ENCODE assay signal across 11 mouse cellular contexts in genomic region chr8:122630696-122631095, GRCm38 (mm10). TPM values are rescaled to one million over a fixed set of nuclear protein-coding genes. Genes with fewer than 3 reads are reported as not detected.
DNase-seq lines count a peak whose midpoint lies in the region; ATAC-seq and TF ChIP-seq lines count a peak whose summit lies in the region.
"Had no signal": no experiment of that assay in that cellular context is flagged by ENCODE, and none has a peak within 500 bp of the region (broad histone marks: within the 10 kb centered on the region; RNA-seq: fewer than 3 reads in every experiment).

No protein-coding gene starts in this region.

- H3K9ac ChIP-seq in heart, postnatal 0 days (replicated peaks; ENCODE audit: low read depth, low read length) = no peak overlapping the region
- H3K9ac ChIP-seq in ES-Bruce4 (ENCODE audit: low read depth, poor library complexity, severe bottlenecking) = peak overlapping the region; percentile 36
- peak overlapping the region; percentile 43; the same call in 1 of the 2 replicates for H3K9ac ChIP-seq in embryonic facial prominence, embryonic 14.5 days (ENCODE audit: low read depth, low read length)
- H3K9ac ChIP-seq in kidney, embryonic 16.5 days (replicated peaks; ENCODE audit: low read length) = no peak overlapping the region; the same call in 1 of the 2 replicates
- no peak overlapping the region for H3K9ac ChIP-seq in liver, embryonic 11.5 days (ENCODE audit: low read depth, low read length)

- 46% methylated on average over 22 of the region's 22 CpGs for WGBS in heart, postnatal 0 days
- 65% methylated on average over 7 of the region's 22 CpGs for WGBS in embryonic facial prominence, embryonic 14.5 days
- WGBS in kidney, embryonic 16.5 days = 49% methylated on average over 22 of the region's 22 CpGs
- WGBS in liver, embryonic 11.5 days = 69% methylated on average over 22 of the region's 22 CpGs

- no peak for TF ChIP-seq CTCF in heart, postnatal 0 days (IDR thresholded peaks at IDR 0.05; ENCODE audit: low read depth)
- TF ChIP-seq CTCF in ES-Bruce4 (IDR thresholded peaks at IDR 0.05; ENCODE audit: low read depth, low read length) = no peak

- H3K4me1 ChIP-seq in heart, postnatal 0 days (ENCODE audit: control insufficient read depth, insufficient read depth) = no peaks in the 10 kb centered on the region
- no peaks in the 10 kb centered on the region for H3K4me1 ChIP-seq in ES-Bruce4 (ENCODE audit: control insufficient read depth, insufficient read depth, low read length)
- H3K4me1 ChIP-seq in embryonic facial prominence, embryonic 14.5 days (ENCODE audit: control insufficient read depth, insufficient read depth, low read length) = no peaks in the 10 kb centered on the region
- H3K4me1 ChIP-seq in kidney, embryonic 16.5 days (ENCODE audit: insufficient read depth, low read length) = peaks cover 11% of the 10 kb centered on the region
- H3K4me1 ChIP-seq in liver, embryonic 11.5 days (replicated peaks; ENCODE audit: control insufficient read depth, insufficient read depth, low read length) = peaks cover 5% of the 10 kb centered on the region

- ATAC-seq in heart, postnatal 0 days (ENCODE audit: insufficient read depth, low read depth) = no peak; the same call in 1 of the 2 replicates
- ATAC-seq in embryonic facial prominence, embryonic 14.5 days (ENCODE audit: low read depth) = no peak
- ATAC-seq in kidney, embryonic 16.5 days (ENCODE audit: low FRiP score, low TSS enrichment) = peak; percentile 43; the same call in 1 of the 2 replicates
- no peak for ATAC-seq in megakaryocyte, adult 5-6 weeks (ENCODE audit: poor library complexity, severe bottlenecking)
- no peak for ATAC-seq in liver, embryonic 11.5 days (replicated peaks; ENCODE audit: low FRiP score)

- H3K4me3 ChIP-seq in heart, postnatal 0 days (ENCODE audit: low read depth, low read length) = peak overlapping the region; percentile 9; the same call in 1 of the 2 replicates
- H3K4me3 ChIP-seq in ES-Bruce4 (ENCODE audit: low read depth, low read length) = peak overlapping the region; percentile 54
- peak overlapping the region; percentile 8; the same call in 1 of the 2 replicates for H3K4me3 ChIP-seq in embryonic facial prominence, embryonic 14.5 days (ENCODE audit: low read depth, low read length)
- H3K4me3 ChIP-seq in kidney, embryonic 16.5 days (ENCODE audit: low read length) = no peak overlapping the region; the same call in 1 of the 2 replicates
- no peak overlapping the region for H3K4me3 ChIP-seq in liver, embryonic 11.5 days (ENCODE audit: low read depth, low read length)

- no peaks in the 10 kb centered on the region for H3K9me3 ChIP-seq in heart, postnatal 0 days (replicated peaks; ENCODE audit: control insufficient read depth, low read length)
- no peaks in the 10 kb centered on the region for H3K9me3 ChIP-seq in ES-Bruce4 (replicated peaks; ENCODE audit: control insufficient read depth, insufficient read depth, low read length, poor library complexity, severe bottlenecking)
- no peaks in the 10 kb centered on the region for H3K9me3 ChIP-seq in embryonic facial prominence, embryonic 14.5 days (ENCODE audit: control insufficient read depth, low read length)
- H3K9me3 ChIP-seq in kidney, embryonic 16.5 days (ENCODE audit: low read length) = no peaks in the 10 kb centered on the region
- no peaks in the 10 kb centered on the region for H3K9me3 ChIP-seq in liver, embryonic 11.5 days (ENCODE audit: control insufficient read depth, low read length)

- no peak for DNase-seq in heart, postnatal 0 days (ENCODE audit: low spot score)
- no peak for DNase-seq in heart, adult 9 months (ENCODE audit: low spot score in 2 of 2)
- no peak for DNase-seq in embryonic facial prominence, embryonic 14.5 days (ENCODE audit: low spot score)
- DNase-seq in c-Kit-positive CD71-positive TER-119-positive erythroid progenitor cells, embryonic 14.5 days (ENCODE audit: low spot score) = no peak
- no peak for DNase-seq in liver, embryonic 11.5 days (ENCODE audit: low spot score)
- DNase-seq: adrenal gland, adult 8-10 months; layer of hippocampus, postnatal 36 days; right cerebral cortex, postnatal 14 days had no signal

- no peak for TF ChIP-seq POLR2A in ES-Bruce4 (IDR thresholded peaks at IDR 0.05; ENCODE audit: insufficient read depth, low read length)

- H3K27me3 ChIP-seq in heart, postnatal 0 days (ENCODE audit: control insufficient read depth, insufficient read depth, low read length) = 0 out of 2 replicates have a peak, but pooled peaks cover 4% of the 10 kb centered on the region
- no peaks in the 10 kb centered on the region for H3K27me3 ChIP-seq in ES-Bruce4 (ENCODE audit: control insufficient read depth, insufficient read depth, low read length, poor library complexity, severe bottlenecking)
- H3K27me3 ChIP-seq in embryonic facial prominence, embryonic 14.5 days (replicated peaks; ENCODE audit: control insufficient read depth, insufficient read depth, low read length) = no peaks in the 10 kb centered on the region
- H3K27me3 ChIP-seq in kidney, embryonic 16.5 days (ENCODE audit: insufficient read depth, low read length) = no peaks in the 10 kb centered on the region
- H3K27me3 ChIP-seq in liver, embryonic 11.5 days (replicated peaks; ENCODE audit: control insufficient read depth, insufficient read depth, low read length) = no peaks in the 10 kb centered on the region

- peak overlapping the region; percentile 42 for H3K4me2 ChIP-seq in heart, postnatal 0 days (ENCODE audit: low read depth, low read length)
- H3K4me2 ChIP-seq in embryonic facial prominence, embryonic 14.5 days (ENCODE audit: low read depth, low read length) = peak overlapping the region; percentile 36
- H3K4me2 ChIP-seq in kidney, embryonic 16.5 days (replicated peaks; ENCODE audit: low read depth, low read length) = peak overlapping the region; percentile 31
- H3K4me2 ChIP-seq in liver, embryonic 11.5 days = no peak overlapping the region

- TF ChIP-seq EP300 in heart, postnatal 0 days (IDR thresholded peaks at IDR 0.05; ENCODE audit: low read depth) = no peak
- no peak for TF ChIP-seq EP300 in ES-Bruce4 (IDR thresholded peaks at IDR 0.05; ENCODE audit: insufficient read depth, low read depth, low read length)

- peaks cover 31% of the 10 kb centered on the region for H3K36me3 ChIP-seq in heart, postnatal 0 days (replicated peaks; ENCODE audit: control insufficient read depth, insufficient read depth, low read length)
- H3K36me3 ChIP-seq in ES-Bruce4 (ENCODE audit: control insufficient read depth, insufficient read depth, low read length, poor library complexity, severe bottlenecking) = no peaks in the 10 kb centered on the region
- H3K36me3 ChIP-seq in embryonic facial prominence, embryonic 14.5 days (ENCODE audit: control insufficient read depth, insufficient read depth, low read length) = peaks cover 7% of the 10 kb centered on the region; the same call in 1 of the 2 replicates
- H3K36me3 ChIP-seq in kidney, embryonic 16.5 days (ENCODE audit: insufficient read depth, low read length) = 0 out of 2 replicates have a peak, but pooled peaks cover 3% of the 10 kb centered on the region
- peaks cover 22% of the 10 kb centered on the region for H3K36me3 ChIP-seq in liver, embryonic 11.5 days (ENCODE audit: control insufficient read depth, insufficient read depth, low read length)

- no peak overlapping the region for H3K27ac ChIP-seq in heart, postnatal 0 days (ENCODE audit: low read depth)
- no peak overlapping the region for H3K27ac ChIP-seq in ES-Bruce4 (ENCODE audit: insufficient read depth, low read length)
- no peak overlapping the region for H3K27ac ChIP-seq in embryonic facial prominence, embryonic 14.5 days (replicated peaks; ENCODE audit: low read depth, low read length)
- H3K27ac ChIP-seq in kidney, embryonic 16.5 days (ENCODE audit: low read length) = no peak overlapping the region
- no peak overlapping the region for H3K27ac ChIP-seq in liver, embryonic 11.5 days (ENCODE audit: low read depth, low read length)

RNA-seq across cellular contexts. Expression of gene Pabpn1l, which starts 8.2 kb away (rescaled TPM):
- total RNA-seq in heart, postnatal 0 days (2014; rRNA removed; ENCODE audit: low replicate concordance) = not detected in 2 replicates
- polyA plus RNA-seq in heart, postnatal 0 days (2015; fragmentation: Nextera tagmentation; extraction: Ambion mirVana) = not detected in 2 replicates
- not detected in 2 replicates for polyA plus RNA-seq in ES-Bruce4 (2011; ENCODE audit: insufficient read depth, insufficient read length, low read depth, missing spikeins)
- 0.35 TPM in 1 of 2 replicates, not detected in the other for polyA plus RNA-seq in embryonic facial prominence, embryonic 14.5 days (2014; fragmentation: Nextera tagmentation; extraction: Ambion mirVana)
- polyA plus RNA-seq in kidney, embryonic 16.5 days (2015; fragmentation: Nextera tagmentation; extraction: Ambion mirVana) = 0.15 and 0.19 TPM in 2 replicates
- total RNA-seq in megakaryocyte, adult 5-6 weeks (2015) = 0.27 TPM in 1 of 2 replicates, not detected in the other
- not detected in 2 replicates for total RNA-seq in megakaryocyte, adult 5-6 weeks (2017)
- not detected in 2 replicates for polyA plus RNA-seq in liver, embryonic 11.5 days (2014; fragmentation: Nextera tagmentation; extraction: Ambion mirVana)
- total RNA-seq: adrenal gland, adult 8-10 months had no signal

RNA-seq across cellular contexts. Expression of gene Trappc2l, which starts 19.3 kb away (rescaled TPM):
- total RNA-seq in heart, postnatal 0 days (2014; rRNA removed; ENCODE audit: low replicate concordance) = 3.1 and 5.2 TPM in 2 replicates
- polyA plus RNA-seq in heart, postnatal 0 days (2015; fragmentation: Nextera tagmentation; extraction: Ambion mirVana) = 68.8 and 70.9 TPM in 2 replicates
- 19.3 and 30.5 TPM in 2 replicates for polyA plus RNA-seq in ES-Bruce4 (2011; ENCODE audit: insufficient read depth, insufficient read length, low read depth, missing spikeins)
- 66.7 and 74.5 TPM in 2 replicates for polyA plus RNA-seq in embryonic facial prominence, embryonic 14.5 days (2014; fragmentation: Nextera tagmentation; extraction: Ambion mirVana)
- 56.7 and 60.1 TPM in 2 replicates for polyA plus RNA-seq in kidney, embryonic 16.5 days (2015; fragmentation: Nextera tagmentation; extraction: Ambion mirVana)
- 85.8 and 88.2 TPM in 2 replicates for total RNA-seq in megakaryocyte, adult 5-6 weeks (2015)
- 33.0 and 37.6 TPM in 2 replicates for total RNA-seq in megakaryocyte, adult 5-6 weeks (2017)
- polyA plus RNA-seq in liver, embryonic 11.5 days (2014; fragmentation: Nextera tagmentation; extraction: Ambion mirVana) = 40.3 and 44.6 TPM in 2 replicates

RNA-seq across cellular contexts. Expression of gene Galns, which starts 19.4 kb away (rescaled TPM):
- 11.6 and 16.1 TPM in 2 replicates for total RNA-seq in heart, postnatal 0 days (2014; rRNA removed; ENCODE audit: low replicate concordance)
- 5.7 and 7.2 TPM in 2 replicates for polyA plus RNA-seq in heart, postnatal 0 days (2015; fragmentation: Nextera tagmentation; extraction: Ambion mirVana)
- polyA plus RNA-seq in ES-Bruce4 (2011; ENCODE audit: insufficient read depth, insufficient read length, low read depth, missing spikeins) = 11.9 and 12.8 TPM in 2 replicates
- 13.1 TPM in 2 replicates for polyA plus RNA-seq in embryonic facial prominence, embryonic 14.5 days (2014; fragmentation: Nextera tagmentation; extraction: Ambion mirVana)
- 17.4 and 18.2 TPM in 2 replicates for polyA plus RNA-seq in kidney, embryonic 16.5 days (2015; fragmentation: Nextera tagmentation; extraction: Ambion mirVana)
- 52.6 and 53.0 TPM in 2 replicates for total RNA-seq in megakaryocyte, adult 5-6 weeks (2015)
- 57.5 and 63.1 TPM in 2 replicates for total RNA-seq in megakaryocyte, adult 5-6 weeks (2017)
- polyA plus RNA-seq in liver, embryonic 11.5 days (2014; fragmentation: Nextera tagmentation; extraction: Ambion mirVana) = 6.5 and 6.6 TPM in 2 replicates

RNA-seq across cellular contexts. Expression of gene Aprt, which starts 54.0 kb away (rescaled TPM):
- 106 and 112 TPM in 2 replicates for total RNA-seq in heart, postnatal 0 days (2014; rRNA removed; ENCODE audit: low replicate concordance)
- polyA plus RNA-seq in heart, postnatal 0 days (2015; fragmentation: Nextera tagmentation; extraction: Ambion mirVana) = 104 and 119 TPM in 2 replicates
- 325 and 344 TPM in 2 replicates for polyA plus RNA-seq in ES-Bruce4 (2011; ENCODE audit: insufficient read depth, insufficient read length, low read depth, missing spikeins)
- 291 and 314 TPM in 2 replicates for polyA plus RNA-seq in embryonic facial prominence, embryonic 14.5 days (2014; fragmentation: Nextera tagmentation; extraction: Ambion mirVana)
- 363 and 371 TPM in 2 replicates for polyA plus RNA-seq in kidney, embryonic 16.5 days (2015; fragmentation: Nextera tagmentation; extraction: Ambion mirVana)
- 272 and 308 TPM in 2 replicates for total RNA-seq in megakaryocyte, adult 5-6 weeks (2015)
- 132 and 149 TPM in 2 replicates for total RNA-seq in megakaryocyte, adult 5-6 weeks (2017)
- polyA plus RNA-seq in liver, embryonic 11.5 days (2014; fragmentation: Nextera tagmentation; extraction: Ambion mirVana) = 400 and 425 TPM in 2 replicates

Comparison
In these comparisons a context has a peak if more than half of its experiments do, and no peak if none do; other contexts are left out.
1. H3K4me3 ChIP-seq: peak in heart, postnatal 0 days (single experiment), ES-Bruce4 (single experiment) and embryonic facial prominence, embryonic 14.5 days (single experiment); none in kidney, embryonic 16.5 days (single experiment) and liver, embryonic 11.5 days (single experiment).
2. H3K9ac ChIP-seq: peak in ES-Bruce4 (single experiment) and embryonic facial prominence, embryonic 14.5 days (single experiment); none in heart, postnatal 0 days (single experiment), kidney, embryonic 16.5 days (single experiment) and liver, embryonic 11.5 days (single experiment).